8 mouse cellular contexts compared by ENCODE assay signal in genomic region chr2:84840016-84840747, GRCm38 (mm10). TPM values are rescaled to one million over a fixed set of nuclear protein-coding genes. Genes with fewer than 3 reads are reported as not detected.
DNase-seq lines count a peak whose midpoint lies in the region; ATAC-seq lines count a peak whose summit lies in the region.

No protein-coding gene starts in this region.

- H3K27ac ChIP-seq in forebrain, embryonic 13.5 days: peak overlapping the region; percentile 84
- H3K27ac ChIP-seq in limb, embryonic 10.5 days: peak overlapping the region; percentile 96
- peak overlapping the region; percentile 93 for H3K27ac ChIP-seq in midbrain, embryonic 10.5 days (replicated peaks)

- H3K9ac ChIP-seq in forebrain, embryonic 13.5 days: peak overlapping the region; percentile 70

- no peaks in the 10 kb centered on the region for H3K9me3 ChIP-seq in forebrain, embryonic 13.5 days (replicated peaks)
- no peaks in the 10 kb centered on the region for H3K9me3 ChIP-seq in limb, embryonic 10.5 days (replicated peaks)
- H3K9me3 ChIP-seq in midbrain, embryonic 10.5 days (replicated peaks): no peaks in the 10 kb centered on the region

- ATAC-seq in forebrain, embryonic 13.5 days: peak; percentile 91

- H3K36me3 ChIP-seq in forebrain, embryonic 13.5 days (ENCODE audit: poor library complexity, severe bottlenecking): no peaks in the 10 kb centered on the region
- peaks cover 18% of the 10 kb centered on the region for H3K36me3 ChIP-seq in limb, embryonic 10.5 days
- peaks cover 16% of the 10 kb centered on the region for H3K36me3 ChIP-seq in midbrain, embryonic 10.5 days

- peak; percentile 54 to 68 for DNase-seq in B cell, adult 2 months
- peak; percentile 68 for DNase-seq in adrenal gland, adult 2 months
- peak; percentile 65 to 71 for DNase-seq in heart, postnatal 36 days
- DNase-seq in limb, embryonic 10.5 days (ENCODE audit: low spot score): peak; percentile 90
- peak; percentile 86 for DNase-seq in midbrain, embryonic 10.5 days (ENCODE audit: low spot score)
- DNase-seq in spleen, postnatal 4 days (ENCODE audit: low spot score in 2 of 2): peak; percentile 82 to 91
- no peak for DNase-seq in cerebellum, adult 9-11 months

- peaks cover 42% of the 10 kb centered on the region for H3K4me1 ChIP-seq in forebrain, embryonic 13.5 days
- peaks cover 37% of the 10 kb centered on the region for H3K4me1 ChIP-seq in limb, embryonic 10.5 days
- peaks cover 40% of the 10 kb centered on the region for H3K4me1 ChIP-seq in midbrain, embryonic 10.5 days

- WGBS in forebrain, embryonic 13.5 days: under 1% methylated on average over 54 of the region's 54 CpGs
- under 1% methylated on average over 54 of the region's 54 CpGs for WGBS in limb, embryonic 10.5 days
- WGBS in midbrain, embryonic 10.5 days: under 1% methylated on average over 54 of the region's 54 CpGs

- H3K27me3 ChIP-seq in forebrain, embryonic 13.5 days: peaks cover 35% of the 10 kb centered on the region
- H3K27me3 ChIP-seq in limb, embryonic 10.5 days (ENCODE audit: low read depth, poor library complexity, severe bottlenecking): peaks cover 19% of the 10 kb centered on the region; the same call in 1 of the 2 replicates
- peaks cover 38% of the 10 kb centered on the region for H3K27me3 ChIP-seq in midbrain, embryonic 10.5 days (ENCODE audit: low read depth, poor library complexity, severe bottlenecking)

- intact Hi-C loops in heart, postnatal 36 days (cut with DNase I): no loop called here

- H3K4me2 ChIP-seq in forebrain, embryonic 13.5 days: peak overlapping the region; percentile 94

- peak overlapping the region; percentile 62 for H3K4me3 ChIP-seq in forebrain, embryonic 13.5 days
- peak overlapping the region; percentile 82 for H3K4me3 ChIP-seq in limb, embryonic 10.5 days
- H3K4me3 ChIP-seq in midbrain, embryonic 10.5 days: peak overlapping the region; percentile 80

RNA-seq across cellular contexts. Expression of gene Slc43a1, which starts 1.5 kb away (rescaled TPM):
- 10 to 100 TPM in 1 of 2 experiments, 1 to 10 TPM in 1; 4.4 to 12.7 TPM for total RNA-seq in adrenal gland, adult 2 months (2021)
- polyA plus RNA-seq in adrenal gland, adult 2 months (2012; rRNA removed): 10.1 and 14.3 TPM in 2 replicates
- polyA plus RNA-seq in forebrain, embryonic 13.5 days (2015; fragmentation: Nextera tagmentation; extraction: Ambion mirVana): 5.4 and 7.5 TPM in 2 replicates
- 1 to 10 TPM; 2.1 to 2.5 TPM for total RNA-seq in heart, postnatal 36 days (2021)
- polyA plus RNA-seq in limb, embryonic 10.5 days (2016; fragmentation: Nextera tagmentation; extraction: Ambion mirVana): 36.6 and 42.6 TPM in 2 replicates
- 22.4 and 26.1 TPM in 2 replicates for polyA plus RNA-seq in midbrain, embryonic 10.5 days (2016; fragmentation: Nextera tagmentation; extraction: Ambion mirVana)

RNA-seq across cellular contexts. Expression of gene Timm10, which starts 13.4 kb away (rescaled TPM):
- 10 to 100 TPM; 38.5 to 59.6 TPM for total RNA-seq in adrenal gland, adult 2 months (2021)
- 17.0 and 19.2 TPM in 2 replicates for polyA plus RNA-seq in adrenal gland, adult 2 months (2012; rRNA removed)
- 58.0 and 62.5 TPM in 2 replicates for polyA plus RNA-seq in forebrain, embryonic 13.5 days (2015; fragmentation: Nextera tagmentation; extraction: Ambion mirVana)
- total RNA-seq in heart, postnatal 36 days (2021): 100 to 1,000 TPM; 105 to 106 TPM
- 64.5 and 71.0 TPM in 2 replicates for polyA plus RNA-seq in limb, embryonic 10.5 days (2016; fragmentation: Nextera tagmentation; extraction: Ambion mirVana)
- 56.4 and 64.0 TPM in 2 replicates for polyA plus RNA-seq in midbrain, embryonic 10.5 days (2016; fragmentation: Nextera tagmentation; extraction: Ambion mirVana)

RNA-seq across cellular contexts. Expression of gene Smtnl1, which starts 17.7 kb away (rescaled TPM):
- total RNA-seq in adrenal gland, adult 2 months (2021): not detected
- polyA plus RNA-seq in adrenal gland, adult 2 months (2012; rRNA removed): not detected in 2 replicates
- 0.09 TPM in 1 of 2 replicates, not detected in the other for polyA plus RNA-seq in forebrain, embryonic 13.5 days (2015; fragmentation: Nextera tagmentation; extraction: Ambion mirVana)
- total RNA-seq in heart, postnatal 36 days (2021): not detected
- 0.11 and 0.56 TPM in 2 replicates for polyA plus RNA-seq in limb, embryonic 10.5 days (2016; fragmentation: Nextera tagmentation; extraction: Ambion mirVana)
- polyA plus RNA-seq in midbrain, embryonic 10.5 days (2016; fragmentation: Nextera tagmentation; extraction: Ambion mirVana): 0.20 TPM in 1 of 2 replicates, not detected in the other

RNA-seq across cellular contexts. Expression of gene Ube2l6, which starts 41.6 kb away (rescaled TPM):
- total RNA-seq in adrenal gland, adult 2 months (2021): 10 to 100 TPM; 15.7 to 18.8 TPM
- polyA plus RNA-seq in adrenal gland, adult 2 months (2012; rRNA removed): 13.8 and 15.1 TPM in 2 replicates
- polyA plus RNA-seq in forebrain, embryonic 13.5 days (2015; fragmentation: Nextera tagmentation; extraction: Ambion mirVana): 19.1 and 21.1 TPM in 2 replicates
- 10 to 100 TPM; 36.0 to 38.6 TPM for total RNA-seq in heart, postnatal 36 days (2021)
- 17.6 and 19.2 TPM in 2 replicates for polyA plus RNA-seq in limb, embryonic 10.5 days (2016; fragmentation: Nextera tagmentation; extraction: Ambion mirVana)
- polyA plus RNA-seq in midbrain, embryonic 10.5 days (2016; fragmentation: Nextera tagmentation; extraction: Ambion mirVana): 33.0 and 34.5 TPM in 2 replicates

RNA-seq across cellular contexts. Expression of gene Rtn4rl2, which starts 46.3 kb away (rescaled TPM):
- total RNA-seq in adrenal gland, adult 2 months (2021): 1 to 10 TPM; 1.1 to 1.5 TPM
- polyA plus RNA-seq in adrenal gland, adult 2 months (2012; rRNA removed): 11.5 and 17.5 TPM in 2 replicates
- 3.6 and 5.6 TPM in 2 replicates for polyA plus RNA-seq in forebrain, embryonic 13.5 days (2015; fragmentation: Nextera tagmentation; extraction: Ambion mirVana)
- total RNA-seq in heart, postnatal 36 days (2021): 1 to 10 TPM; 2.6 to 3.2 TPM
- polyA plus RNA-seq in limb, embryonic 10.5 days (2016; fragmentation: Nextera tagmentation; extraction: Ambion mirVana): 0.74 and 1.0 TPM in 2 replicates
- 1.4 and 1.8 TPM in 2 replicates for polyA plus RNA-seq in midbrain, embryonic 10.5 days (2016; fragmentation: Nextera tagmentation; extraction: Ambion mirVana)
